Mouse (Mus musculus) CH12.LX (cell line): Measurements from ENCODE around the gene Ifrd1. TPM values are rescaled to one million over a fixed set of nuclear protein-coding genes. Genes with fewer than 3 reads are reported as not detected.
"Not testable (repeated sequence)": the region's sequence is repeated elsewhere in the genome, so short reads cannot be mapped to it uniquely, and the experiment has no call there.

Source experiments
- DNase-seq: peaks from one replicate; pipeline ENCODE4 v3.0.0-alpha.2; 2013; ENCODE audit errors: extremely low read depth
- H3K27ac ChIP-seq: 2 replicates; pipeline ENCODE4 v1.5.1; 2012; ENCODE audit warnings: low read depth, mild to moderate bottlenecking, control low read depth, moderate library complexity; ENCODE audit not compliant: insufficient read depth
- H3K27me3 ChIP-seq: replicated peaks from 2 replicates; pipeline ENCODE3; 2012; ENCODE audit warnings: inconsistent platforms
- H3K36me3 ChIP-seq, 2 experiments: replicated peaks in 1 of 2; 2 replicates each; pipeline versions ENCODE3 to v1.6.1; 2012; ENCODE audit warnings: inconsistent platforms in 1 of 2, low read length in 1 of 2, mild to moderate bottlenecking in 1 of 2, mixed read lengths in 1 of 2, moderate library complexity in 1 of 2; ENCODE audit not compliant: control insufficient read depth in 1 of 2, insufficient read depth in 1 of 2
- H3K4me1 ChIP-seq, 2 experiments: 2 replicates each; pipeline ENCODE4 v1.6.1; 2012; ENCODE audit warnings: inconsistent platforms in 1 of 2, moderate library complexity in 1 of 2; ENCODE audit not compliant: insufficient read depth in 2 of 2, control insufficient read depth in 1 of 2
- H3K4me2 ChIP-seq: 2 replicates; pipeline ENCODE4 v1.6.1; 2012; ENCODE audit warnings: low read depth, mild to moderate bottlenecking, control low read depth; ENCODE audit not compliant: poor library complexity, insufficient read depth, severe bottlenecking
- H3K4me3 ChIP-seq, 3 experiments: fragments of 150-350 bp in 1 of 3; sonication (generic) in 1 of 3; replicated peaks in 1 of 3; 2 replicates each; pipeline versions ENCODE3 to v1.5.1; 2011 to 2012; ENCODE audit warnings: low read depth in 2 of 3, low read length in 2 of 3, mild to moderate bottlenecking in 2 of 3, moderate library complexity in 2 of 3, control low read depth in 1 of 3, improper control_type of control experiment in 1 of 3, inconsistent platforms in 1 of 3, mixed read lengths in 1 of 3; ENCODE audit not compliant: poor library complexity in 1 of 3
- H3K79me2 ChIP-seq: replicated peaks from 2 replicates; pipeline ENCODE4 v1.6.1; 2012; ENCODE audit warnings: mild to moderate bottlenecking, moderate library complexity; ENCODE audit not compliant: control insufficient read depth, poor library complexity, insufficient read depth, severe bottlenecking; ENCODE audit errors: extremely low read depth
- H3K9ac ChIP-seq: 2 replicates; pipeline ENCODE4 v1.6.1; 2012; ENCODE audit warnings: low read depth, mild to moderate bottlenecking, control low read depth, moderate library complexity; ENCODE audit not compliant: insufficient read depth
- H3K9me3 ChIP-seq: replicated peaks from 2 replicates; pipeline ENCODE3; 2012; ENCODE audit warnings: low read length, inconsistent platforms, mixed read lengths
- BHLHE40 ChIP-seq: IDR thresholded peaks from 2 replicates; pipeline ENCODE4 v1.6.1; 2011; ENCODE audit warnings: mild to moderate bottlenecking, low read depth, low read length, improper control_type of control experiment
- CHD2 ChIP-seq: IDR thresholded peaks from 2 replicates; pipeline ENCODE4 v1.6.1; 2011; ENCODE audit warnings: low read length, improper control_type of control experiment
- CTCF ChIP-seq, 2 experiments: IDR thresholded peaks in 1 of 2; conservative IDR thresholded peaks in 1 of 2; 2 replicates each; pipeline ENCODE4 v1.5.1; 2011 to 2012; ENCODE audit warnings: low read depth in 2 of 2, low read length in 2 of 2, improper control_type of control experiment in 1 of 2, inconsistent platforms in 1 of 2, mild to moderate bottlenecking in 1 of 2, moderate library complexity in 1 of 2
- ELF1 ChIP-seq: IDR thresholded peaks from 2 replicates; pipeline ENCODE4 v1.6.1; 2014; ENCODE audit warnings: low read depth, mild to moderate bottlenecking, inconsistent platforms, low read length, improper control_type of control experiment
- ETS1 ChIP-seq: conservative IDR thresholded peaks from 2 replicates; pipeline ENCODE4 v1.6.1; 2012; ENCODE audit warnings: low read depth, mild to moderate bottlenecking, inconsistent platforms, low read length, improper control_type of control experiment, moderate library complexity
- HCFC1 ChIP-seq: IDR thresholded peaks from 2 replicates; pipeline ENCODE4 v1.6.1; 2012; ENCODE audit warnings: low read depth, mild to moderate bottlenecking, inconsistent platforms, low read length, improper control_type of control experiment
- IRF4 ChIP-seq: IDR thresholded peaks from 2 replicates; pipeline ENCODE4 v1.6.1; 2014; ENCODE audit warnings: low read depth, mild to moderate bottlenecking, inconsistent platforms, low read length, improper control_type of control experiment
- JUND ChIP-seq: conservative IDR thresholded peaks from 2 replicates; pipeline ENCODE4 v1.6.1; 2011; ENCODE audit warnings: low read depth, low read length, improper control_type of control experiment
- MAFK ChIP-seq: IDR thresholded peaks from 2 replicates; pipeline ENCODE4 v1.6.1; 2011; ENCODE audit warnings: low read length, improper control_type of control experiment; ENCODE audit not compliant: insufficient replicate concordance
- MAX ChIP-seq: IDR thresholded peaks from 2 replicates; pipeline ENCODE4 v1.6.1; 2011; ENCODE audit warnings: low read length, improper control_type of control experiment
- MEF2A ChIP-seq: IDR thresholded peaks from 2 replicates; pipeline ENCODE4 v1.6.1; 2014; ENCODE audit warnings: low read depth, mild to moderate bottlenecking, inconsistent platforms, low read length, improper control_type of control experiment, borderline replicate concordance
- MXI1 ChIP-seq: IDR thresholded peaks from 2 replicates; pipeline ENCODE4 v1.6.1; 2011; ENCODE audit warnings: mild to moderate bottlenecking, low read depth, low read length, improper control_type of control experiment
- PAX5 ChIP-seq: IDR thresholded peaks from 2 replicates; pipeline ENCODE4 v1.6.1; 2012; ENCODE audit warnings: low read length, inconsistent platforms, mixed read lengths
- RAD21 ChIP-seq: IDR thresholded peaks from 2 replicates; pipeline ENCODE4 v1.6.1; 2011; ENCODE audit warnings: low read depth, mild to moderate bottlenecking, low read length, improper control_type of control experiment, moderate library complexity
- SIN3A ChIP-seq: IDR thresholded peaks from 2 replicates; pipeline ENCODE4 v1.6.1; 2012; ENCODE audit warnings: low read length, improper control_type of control experiment, inconsistent platforms
- SMC3 ChIP-seq: IDR thresholded peaks from 2 replicates; pipeline ENCODE4 v1.6.1; 2011; ENCODE audit warnings: low read depth, low read length, improper control_type of control experiment
- TBP ChIP-seq: conservative IDR thresholded peaks from 2 replicates; pipeline ENCODE4 v1.6.1; 2011; ENCODE audit warnings: low read depth, low read length, improper control_type of control experiment
- TCF12 ChIP-seq: IDR thresholded peaks from 2 replicates; pipeline ENCODE4 v1.6.1; 2014; ENCODE audit warnings: low read depth, mild to moderate bottlenecking, inconsistent platforms, low read length, improper control_type of control experiment
- ZKSCAN1 ChIP-seq: IDR thresholded peaks from 2 replicates; pipeline ENCODE4 v1.6.1; 2012; ENCODE audit warnings: low read depth, inconsistent platforms, low read length, improper control_type of control experiment, borderline replicate concordance
- ZNF384 ChIP-seq: IDR thresholded peaks from 2 replicates; pipeline ENCODE4 v1.6.1; 2012; ENCODE audit warnings: low read depth, low read length, improper control_type of control experiment, inconsistent platforms
- dilution Hi-C: fragments of 300-500 bp; cut with MboI; formaldehyde crosslinking; loops from 2 replicates; pipeline ENCODE4 v1.14.3; 2020; ENCODE audit warnings: low sequenced_read_pairs; ENCODE audit not compliant: extremely low pct_unique_long_range_greater_than_20kb, extremely low pct_ligation_motif_present
- in situ Hi-C: fragments of 300-500 bp; cut with MboI; formaldehyde crosslinking; loops from 3 replicates; pipeline ENCODE4 v1.14.3; 2019; ENCODE audit warnings: low sequenced_read_pairs, low pct_ligation_motif_present, low pct_unique_long_range_greater_than_20kb, mixed read lengths
- polyA plus RNA-seq: library from polyadenylated mRNA; unstranded; fragments of >175 nt; gene quantifications from 2 replicates; pipeline ENCODE4 v1.2.1, GENCODE M21; 2012; ENCODE audit warnings: low read depth; ENCODE audit not compliant: insufficient read length
- total RNA-seq, 2 experiments: library from RNA; depleted of rRNA; stranded (reverse); fragments of 300-350 nt in 1 of 2; fragments of >200 nt in 1 of 2; gene quantifications; 2 replicates each; pipeline ENCODE4 v1.2.3; 2012 to 2014

The Ifrd1 gene
- total and polyA plus RNA-seq, 3 experiments: 105 to 427 (median 269) TPM

- no peaks in the 10 kb centered on the region for H3K36me3 ChIP-seq
- no peak overlapping the region for H3K4me2 ChIP-seq
- no peak overlapping the region for H3K9ac ChIP-seq
- no peak for TF ChIP-seq CHD2
- TF ChIP-seq SMC3: peak; percentile 30
- TF ChIP-seq RAD21: peak; percentile 36
- TF ChIP-seq MEF2A: no peak
- peak; percentile 15 to 56; a peak in 2 of 4 replicates for TF ChIP-seq CTCF (conservative IDR thresholded peaks at IDR 0.05 in 1 of 2, IDR thresholded peaks at IDR 0.05 in 1 of 2; ENCODE audit: low read depth in 2 of 2, low read length in 2 of 2)
- no peak for TF ChIP-seq HCFC1
- H3K27ac ChIP-seq: no peak overlapping the region
- no peak for DNase-seq
- H3K9me3 ChIP-seq: no peaks in the 10 kb centered on the region
- no peak overlapping the region for H3K4me3 ChIP-seq
- no peaks in the 10 kb centered on the region for H3K27me3 ChIP-seq
- in situ Hi-C loops (loop anchor here (25.0 kb wide), 2 partner anchors 431 to 556 kb away; no protein-coding TSS in a partner anchor), dilution Hi-C loops (no loop called here)
- peaks cover 5 to 12% of the 10 kb centered on the region in 2 experiments for H3K4me1 ChIP-seq
- H3K79me2 ChIP-seq: no peaks in the 10 kb centered on the region
These were observed 7.7 kb upstream of the Ifrd1 start for GRCm38 (mm10) chr12:40256033-40256432.

DNA sequence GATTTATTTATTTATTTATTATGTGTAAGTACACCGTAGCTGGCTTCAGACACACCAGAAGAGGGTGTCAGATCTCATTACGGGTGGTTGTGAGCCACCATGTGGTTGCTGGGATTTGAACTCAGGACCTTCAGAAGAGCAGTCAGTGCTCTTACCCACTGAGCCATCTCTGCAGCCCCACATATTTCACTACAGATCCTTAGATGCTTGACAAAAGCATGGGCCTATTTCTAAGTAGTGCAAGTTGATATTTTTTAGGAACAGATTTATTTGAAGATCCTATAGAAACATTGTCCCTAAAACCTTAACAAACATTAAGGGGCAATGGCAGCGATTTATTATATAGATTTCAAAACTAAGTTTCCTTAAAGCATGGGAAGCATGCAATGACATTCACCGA, 7.0 kb upstream of the Ifrd1 start:
- H3K9me3 ChIP-seq, H3K79me2 ChIP-seq, H3K27me3 ChIP-seq, H3K36me3 ChIP-seq, H3K4me2 ChIP-seq: not testable (repeated sequence)
- TF ChIP-seq TBP: peak; percentile 76
- TF ChIP-seq, all 38 proteins: peak for 1; not testable (repeated sequence) for 37
- H3K9ac ChIP-seq, H3K4me3 ChIP-seq, H3K27ac ChIP-seq, dilution Hi-C loops, DNase-seq: not testable (repeated sequence)
- in situ Hi-C loops: loop anchor here (25.0 kb wide), 2 partner anchors 432 to 557 kb away; no protein-coding TSS in a partner anchor
- peaks cover 5 to 12% of the 10 kb centered on the region in 2 experiments for H3K4me1 ChIP-seq

DNA sequence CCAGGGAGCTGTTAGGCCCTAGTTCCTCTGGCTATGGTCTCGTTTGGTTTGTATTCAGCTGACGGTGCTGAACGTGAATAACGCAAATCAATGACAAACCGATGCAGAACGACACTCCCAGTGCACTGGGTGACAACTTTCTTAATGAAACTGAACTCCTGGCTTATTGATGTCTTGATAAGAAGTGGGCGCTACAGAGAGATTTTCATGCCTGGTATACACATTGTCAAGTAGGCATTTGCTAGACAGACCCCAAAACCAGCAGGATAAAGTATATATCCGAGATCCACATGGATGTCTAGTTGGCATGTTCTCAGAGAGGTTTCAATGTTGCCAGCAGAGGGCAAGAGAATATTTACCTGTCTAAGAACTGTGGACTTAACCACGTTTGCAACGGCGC, 6.4 kb upstream of the Ifrd1 start:
- in situ Hi-C loops: loop anchor here (25.0 kb wide), 2 partner anchors 433 to 558 kb away; no protein-coding TSS in a partner anchor

More for the DNA sequence above, 6.4 kb upstream of the Ifrd1 start:
- TF ChIP-seq MXI1 (no peak), MAFK (no peak), MAX (no peak), ZKSCAN1 (no peak), BHLHE40 (no peak), PAX5 (no peak), JUND (no peak), RAD21 (no peak), HCFC1 (no peak), ZNF384 (no peak), TCF12 (no peak), ETS1 (no peak), ELF1 (no peak), TBP (no peak), IRF4 (no peak), SIN3A (no peak)
- TF ChIP-seq, all 38 proteins: peak for 0
- no peak overlapping the region for H3K4me3 ChIP-seq
- H3K79me2 ChIP-seq: no peaks in the 10 kb centered on the region
- H3K4me2 ChIP-seq: no peak overlapping the region
- DNase-seq: no peak
- no peak overlapping the region for H3K9ac ChIP-seq
- H3K4me1 ChIP-seq: peaks cover 5 to 12% of the 10 kb centered on the region in 2 experiments
- no peak overlapping the region for H3K27ac ChIP-seq
- no peaks in the 10 kb centered on the region for H3K27me3 ChIP-seq
- no peaks in the 10 kb centered on the region for H3K9me3 ChIP-seq
- dilution Hi-C loops: no loop called here
- H3K36me3 ChIP-seq: no peaks in the 10 kb centered on the region
